Mouse (Mus musculus): ENCODE data around the gene Parl.

The Parl gene

GRCm38 (mm10) chr16:20237426-20237825, 64.8 kb downstream of the Parl start:
- DNase-seq (ENCODE audit: low spot score in 2 of 2) = no peak

GRCm38 (mm10) chr16:20234406-20234805, 67.8 kb downstream of the Parl start:
- no peak for DNase-seq (ENCODE audit: low spot score in 2 of 2)
